Mouse (Mus musculus) embryonic fibroblast, embryonic 13.5 days (primary cell): Measurements from ENCODE around the gene Dis3.
"Not testable (repeated sequence)": the region's sequence is repeated elsewhere in the genome, so short reads cannot be mapped to it uniquely, and the experiment has no call there.

Experiments used
- CTCF ChIP-seq: IDR thresholded peaks from 2 replicates; pipeline ENCODE4 v1.5.1; 2011; ENCODE audit warnings: mild to moderate bottlenecking, control low read depth, low read length, moderate library complexity, borderline replicate concordance; ENCODE audit not compliant: insufficient read depth
- POLR2A ChIP-seq: IDR thresholded peaks from 2 replicates; pipeline ENCODE4 v1.6.1; 2011; ENCODE audit warnings: low read depth, mild to moderate bottlenecking, control low read depth, low read length, moderate library complexity

DNA sequence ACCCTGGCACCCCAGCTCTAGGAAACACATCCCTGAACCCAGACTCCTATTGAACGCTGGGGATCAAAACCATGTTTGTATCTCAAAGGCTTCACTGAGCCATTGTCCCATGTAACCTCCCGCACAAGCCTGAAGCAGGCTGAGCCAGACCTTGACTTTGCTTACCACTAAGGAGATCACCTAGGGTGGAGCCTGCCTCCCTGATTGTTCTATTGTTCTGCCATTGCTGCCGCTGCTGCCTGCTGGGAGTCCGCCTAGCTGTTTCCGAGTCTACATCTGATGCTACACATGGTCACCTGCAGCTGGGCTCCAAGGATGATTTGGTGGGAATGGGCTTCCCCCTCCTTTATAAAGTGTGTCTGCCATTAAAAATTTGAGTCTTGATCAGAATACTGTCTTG is 60.3 kb downstream of the Dis3 start:
- TF ChIP-seq POLR2A, CTCF: not testable (repeated sequence)
